Mouse (Mus musculus) kidney, postnatal 25 days (tissue): Measurements from ENCODE around the gene Gm9747.

Source experiments
- DNase-seq, 2 experiments: peaks; one replicate each; pipeline ENCODE4 v3.0.0; 2021; ENCODE audit warnings: mixed read lengths in 2 of 2

Gene Gm9747

GRCm38 (mm10) chr1:82258331-82258730 lies 25.4 kb downstream of the Gm9747 start:
- DNase-seq: no peak

- no peak for DNase-seq
These were observed 27.1 kb downstream of the Gm9747 start for GRCm38 (mm10) chr1:82260055-82260454.

GRCm38 (mm10) chr1:82261053-82261618 lies 28.2 kb downstream of the Gm9747 start:
- DNase-seq: no peak

- no peak for DNase-seq
These were observed 28.7 kb downstream of the Gm9747 start for GRCm38 (mm10) chr1:82261638-82262037.

- no peak for DNase-seq
These were observed 29.4 kb downstream of the Gm9747 start for GRCm38 (mm10) chr1:82262331-82262730.

GRCm38 (mm10) chr1:82267547-82267946 lies 34.6 kb downstream of the Gm9747 start:
- DNase-seq: no peak

- no peak for DNase-seq
These were observed 39.3 kb downstream of the Gm9747 start for GRCm38 (mm10) chr1:82272231-82272630.

- no peak for DNase-seq
These were observed 40.6 kb downstream of the Gm9747 start for GRCm38 (mm10) chr1:82273529-82273928.

- DNase-seq: no peak
These were observed 41.4 kb downstream of the Gm9747 start for GRCm38 (mm10) chr1:82274361-82274760.

- no peak for DNase-seq
These were observed 46.9 kb downstream of the Gm9747 start for GRCm38 (mm10) chr1:82279768-82280167.

- DNase-seq: no peak
These were observed 48.9 kb downstream of the Gm9747 start for GRCm38 (mm10) chr1:82281823-82282222.

- DNase-seq: peak; percentile 86 to 95
These were observed 50.2 kb downstream of the Gm9747 start for GRCm38 (mm10) chr1:82282992-82283611.

GRCm38 (mm10) chr1:82283901-82284301 lies 51.0 kb downstream of the Gm9747 start:
- peak; percentile 5 to 35 for DNase-seq

- no peak for DNase-seq
These were observed 51.5 kb downstream of the Gm9747 start for GRCm38 (mm10) chr1:82284403-82284802.
